Mouse (Mus musculus) olfactory bulb, adult 2 months (tissue): ENCODE measurements at regions not wholly inside any gene's neighbourhood (a gene's known extent, or its start where the extent isn't known, plus 50 kb on each side); places are given as distances from the start of the nearest gene placed in this dataset.

Source experiments
- H3K27ac ChIP-seq: fragments of 200-500 bp; 2 replicates; pipeline ENCODE4 v1.5.1; 2012; ENCODE audit warnings: low read depth, low read length; ENCODE audit not compliant: insufficient read depth
- H3K4me1 ChIP-seq: fragments of 200-500 bp; 2 replicates; pipeline ENCODE4 v1.6.1; 2012; ENCODE audit warnings: low read length; ENCODE audit not compliant: control insufficient read depth, insufficient read depth
- H3K4me3 ChIP-seq: fragments of 200-500 bp; 2 replicates; pipeline ENCODE4 v1.5.1; 2012; ENCODE audit warnings: mild to moderate bottlenecking, low read depth, low read length, moderate library complexity; ENCODE audit not compliant: insufficient read depth
- CTCF ChIP-seq: fragments of 200-500 bp; IDR thresholded peaks from 2 replicates; pipeline ENCODE4 v1.5.1; 2012; ENCODE audit warnings: low read depth, mild to moderate bottlenecking, low read length, moderate library complexity; ENCODE audit not compliant: insufficient read depth
- POLR2A ChIP-seq: fragments of 200-500 bp; IDR thresholded peaks from 2 replicates; pipeline ENCODE4 v1.6.1; 2012; ENCODE audit warnings: mild to moderate bottlenecking, low read depth, low read length, moderate library complexity; ENCODE audit not compliant: insufficient read depth
- WGBS: fragments of 180-500 bp; shearing (Covaris S2); methylation state at CpG from one replicate; pipeline ENCODE4 v1.1.7; 2018; 5-methylcytosine and 5-hydroxymethylcytosine counted together

DNA sequence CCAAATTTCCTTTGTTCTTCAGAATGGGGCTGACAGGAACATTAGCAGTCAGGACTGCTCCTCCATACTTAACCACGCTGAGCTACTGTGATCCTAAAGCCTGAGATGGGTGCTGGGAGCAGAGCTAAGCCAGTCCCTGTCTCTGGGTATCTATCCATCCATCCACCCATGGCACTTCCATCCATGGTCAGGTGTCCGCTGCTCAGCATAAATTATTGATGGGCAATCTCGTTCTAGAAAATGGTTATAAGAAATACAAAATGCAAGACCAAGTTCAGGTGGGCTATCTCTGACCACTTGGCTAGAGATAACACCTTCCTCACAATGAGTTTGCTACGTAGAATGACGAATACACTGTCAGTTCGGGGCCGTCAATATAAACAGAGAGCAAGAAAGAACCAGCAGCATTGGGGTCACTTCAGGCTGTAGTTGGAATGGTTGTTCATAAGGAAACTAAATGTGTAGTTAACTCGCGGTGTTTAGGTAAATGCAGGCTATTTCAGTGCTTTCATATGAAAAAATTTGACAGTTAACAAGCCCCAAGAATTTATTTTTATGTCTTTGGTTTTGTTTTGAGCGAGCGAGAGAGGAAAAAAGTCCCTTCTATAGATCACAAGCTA is 453.9 kb upstream of the Pou3f3 start:
- TF ChIP-seq POLR2A (no peak), CTCF (no peak)
- H3K4me3 ChIP-seq, result no peak overlapping the region
- peaks cover 3% of the 10 kb centered on the region; the same call in 1 of the 2 replicates for H3K4me1 ChIP-seq
- no peak overlapping the region for H3K27ac ChIP-seq
- 90% methylated on average over 11 of the region's 11 CpGs for WGBS

DNA sequence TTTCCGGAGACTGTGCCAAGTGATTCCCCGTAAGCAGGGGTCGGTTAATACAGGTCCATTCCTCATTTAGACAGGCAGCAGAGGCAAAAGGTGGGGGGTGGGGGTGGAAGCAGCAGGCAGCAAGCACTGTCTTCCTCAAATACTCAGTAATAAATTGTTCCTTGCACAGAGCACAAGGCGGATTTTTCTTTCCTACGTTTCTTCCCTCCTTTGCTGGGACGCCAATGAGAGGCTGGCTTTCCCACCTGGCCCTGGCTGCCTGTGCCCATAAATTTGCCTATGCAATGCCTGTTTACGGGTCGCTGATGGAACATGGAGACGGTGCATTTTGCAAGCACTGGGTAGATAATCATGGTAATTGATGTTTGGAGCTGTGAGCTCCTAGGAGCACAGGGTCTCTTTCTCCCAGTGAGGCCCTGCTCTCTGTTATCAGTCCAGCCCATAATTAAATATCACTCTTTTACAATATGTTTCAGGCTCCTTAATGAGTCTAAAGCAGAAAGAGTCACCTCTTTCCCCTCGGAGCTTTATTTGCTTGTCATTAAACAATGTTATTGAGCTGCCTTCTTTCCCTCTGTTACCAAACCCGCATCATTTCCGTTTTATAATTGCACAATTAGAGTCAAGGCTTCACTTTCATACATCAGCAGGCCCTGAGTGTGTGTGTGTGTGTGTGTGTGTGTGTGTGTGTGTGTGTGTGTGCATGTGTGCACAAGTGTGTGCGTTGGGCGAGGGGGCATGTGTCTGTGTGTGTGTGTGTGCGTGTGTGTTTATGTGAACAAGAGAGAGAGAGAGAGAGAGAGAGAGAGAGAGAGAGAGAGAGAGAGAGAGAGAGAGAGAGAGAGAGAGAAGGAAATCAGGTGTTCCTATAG is 452.7 kb upstream of the Pou3f3 start:
- Histone ChIP-seq H3K4me3 (no peak overlapping the region), H3K4me1 (peaks cover 3% of the 10 kb centered on the region; the same call in 1 of the 2 replicates), H3K27ac (no peak overlapping the region)
- TF ChIP-seq POLR2A, result no peak
- no peak for TF ChIP-seq CTCF
- 59% methylated on average over 15 of the region's 15 CpGs for WGBS

- Histone ChIP-seq H3K4me3 (no peak overlapping the region), H3K4me1 (peaks cover 3% of the 10 kb centered on the region; the same call in 1 of the 2 replicates), H3K27ac (no peak overlapping the region)
- TF ChIP-seq POLR2A, result no peak
- WGBS, result 19% methylated on average over 5 of the region's 5 CpGs
Measured at GRCm38 (mm10) chr1:42243458-42243855, 452.1 kb upstream of the Pou3f3 start.

GRCm38 (mm10) chr1:42243878-42244277 is 451.7 kb upstream of the Pou3f3 start:
- H3K27ac ChIP-seq, result no peak overlapping the region

DNA sequence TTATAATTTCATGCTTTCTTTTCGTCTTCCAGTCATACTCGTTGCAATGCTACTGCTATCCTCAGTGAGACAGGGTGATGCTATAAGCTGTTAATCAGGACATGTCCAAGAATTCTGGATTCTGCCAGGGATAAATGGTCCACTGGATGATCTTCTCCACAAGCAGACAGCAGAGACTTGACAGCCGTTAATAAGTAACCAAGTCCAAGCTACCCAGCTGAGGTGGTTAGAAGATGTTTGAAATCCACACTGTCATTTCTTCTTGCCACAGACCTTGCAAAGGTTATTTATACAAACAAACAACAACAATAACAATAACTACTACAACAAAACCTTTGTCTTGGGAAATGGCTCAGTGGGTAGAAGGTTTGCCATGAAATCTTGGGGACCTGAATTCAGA is 443.2 kb upstream of the Pou3f3 start:
- 92% methylated on average over 3 of the region's 3 CpGs for WGBS
- H3K4me1 ChIP-seq, result no peaks in the 10 kb centered on the region
- H3K27ac ChIP-seq, result no peak overlapping the region
- H3K4me3 ChIP-seq, result no peak overlapping the region
- TF ChIP-seq POLR2A (no peak), CTCF (no peak)

More at GRCm38 (mm10) chr1:42243878-42244277, 451.7 kb upstream of the Pou3f3 start:
- peaks cover 3% of the 10 kb centered on the region; the same call in 1 of the 2 replicates for H3K4me1 ChIP-seq
- 10% methylated on average over 14 of the region's 14 CpGs for WGBS
- no peak for TF ChIP-seq CTCF
- no peak for TF ChIP-seq POLR2A
- no peak overlapping the region for H3K4me3 ChIP-seq

DNA sequence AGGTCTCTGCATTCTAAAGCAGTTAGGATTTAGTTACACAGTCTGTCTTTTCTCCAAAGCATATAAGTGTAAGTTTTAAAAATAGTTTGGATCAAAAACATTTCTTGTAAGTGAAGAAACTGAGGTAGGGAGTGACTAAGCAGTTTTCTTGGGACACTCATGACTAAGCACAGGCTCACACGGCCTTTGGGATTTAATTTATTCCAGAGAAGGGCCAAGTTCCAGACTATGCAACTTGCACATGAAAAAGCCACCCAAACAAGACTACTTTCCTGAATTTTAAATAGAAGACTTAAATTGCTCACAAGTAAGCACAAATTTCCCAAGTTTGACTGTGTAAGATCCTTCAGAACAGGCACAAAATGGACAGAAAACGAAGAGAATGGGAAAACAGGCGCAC is 441.8 kb upstream of the Pou3f3 start:
- H3K4me3 ChIP-seq, result no peak overlapping the region
- peaks cover 9% of the 10 kb centered on the region for H3K4me1 ChIP-seq
- no peak for TF ChIP-seq POLR2A
- no peak for TF ChIP-seq CTCF
- H3K27ac ChIP-seq, result no peak overlapping the region
- 71% methylated on average over 3 of the region's 3 CpGs for WGBS

GRCm38 (mm10) chr1:42256911-42257595 is 438.5 kb upstream of the Pou3f3 start:
- no peak for TF ChIP-seq POLR2A
- TF ChIP-seq CTCF, result no peak
- Histone ChIP-seq H3K27ac (no peak overlapping the region), H3K4me3 (no peak overlapping the region), H3K4me1 (peaks cover 12% of the 10 kb centered on the region)
- 57% methylated on average over 10 of the region's 10 CpGs for WGBS

DNA sequence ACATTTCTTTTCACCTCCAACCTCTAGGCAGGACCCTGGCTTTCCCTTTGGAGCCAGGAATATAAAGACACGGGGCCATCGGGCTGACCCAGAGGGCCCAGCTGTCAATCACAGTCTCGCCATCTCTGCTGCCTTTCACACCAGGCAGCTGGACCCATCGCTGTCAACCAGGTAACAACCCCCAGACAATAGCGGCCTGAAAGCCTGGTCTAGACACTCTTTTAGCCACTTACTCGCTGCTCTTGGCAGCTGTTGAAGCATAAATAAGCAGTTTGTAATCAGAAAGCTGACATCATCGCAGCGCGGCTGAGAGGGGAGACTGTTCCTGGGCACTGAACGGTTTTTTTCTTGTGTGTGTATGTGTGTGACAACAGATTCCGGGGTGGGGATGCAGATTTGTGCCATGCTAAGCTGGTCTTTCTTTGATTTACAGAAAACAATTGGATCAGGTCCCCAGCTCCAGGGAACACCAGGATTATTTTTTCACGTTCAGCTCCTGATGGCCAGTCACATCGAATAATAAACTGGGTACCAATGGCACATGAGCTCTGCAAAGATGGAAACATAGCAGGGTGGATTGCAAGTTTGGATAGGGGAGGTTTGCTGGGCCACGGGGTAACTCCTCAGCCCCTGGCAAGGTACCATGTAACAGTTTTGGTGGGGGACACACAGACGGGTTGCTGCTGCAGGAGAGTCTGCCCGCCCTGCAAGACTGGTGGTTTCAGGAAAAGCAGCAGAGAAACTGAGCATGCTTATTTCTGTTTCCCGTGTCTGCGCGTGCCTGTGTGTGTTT is 437.6 kb upstream of the Pou3f3 start:
- Histone ChIP-seq H3K27ac (no peak overlapping the region), H3K4me3 (no peak overlapping the region), H3K4me1 (peaks cover 12% of the 10 kb centered on the region)
- TF ChIP-seq CTCF, result no peak
- TF ChIP-seq POLR2A, result no peak
- WGBS, result 15% methylated on average over 19 of the region's 19 CpGs
